Mouse (Mus musculus) layer of hippocampus, postnatal 14 days (tissue): ENCODE measurements around the gene Sf3b4. TPM values are rescaled to one million over a fixed set of nuclear protein-coding genes. Genes with fewer than 3 reads are reported as not detected.
"Not testable (repeated sequence)": the region's sequence is repeated elsewhere in the genome, so short reads cannot be mapped to it uniquely, and the experiment has no call there.

Experiments used
- DNase-seq, 2 experiments: peaks; one replicate each; pipeline ENCODE4 v3.0.0; 2021 to 2022; ENCODE audit warnings: low spot score in 2 of 2, mixed read lengths in 1 of 2
- total RNA-seq, 2 experiments: library from RNA; stranded (reverse); gene quantifications; 2 replicates each; pipeline ENCODE4 v1.2.3; 2021

Sf3b4 gene
- total RNA-seq, 2 experiments from 2014 or later, result 48.6 to 52.4 TPM

GRCm38 (mm10) chr3:96171583-96172196, 442 bp upstream of the Sf3b4 start:
- DNase-seq, result no peak

- DNase-seq, result no peak
Measured at GRCm38 (mm10) chr3:96173185-96173584, 1.1 kb downstream of the Sf3b4 start.

- not testable (repeated sequence) for DNase-seq
Measured at GRCm38 (mm10) chr3:96174042-96174441, 1.9 kb downstream of the Sf3b4 start.

GRCm38 (mm10) chr3:96175251-96175650, 3.1 kb downstream of the Sf3b4 start:
- DNase-seq, result no peak

- DNase-seq, result no peak
Measured at GRCm38 (mm10) chr3:96178427-96178826, 6.3 kb downstream of the Sf3b4 start.

GRCm38 (mm10) chr3:96178902-96179301, 6.8 kb downstream of the Sf3b4 start:
- no peak for DNase-seq

GRCm38 (mm10) chr3:96179531-96179930, 7.4 kb downstream of the Sf3b4 start:
- no peak for DNase-seq

- DNase-seq, result peak in 1 of 2 experiments; percentile 75
Measured at GRCm38 (mm10) chr3:96180727-96181477, 8.8 kb downstream of the Sf3b4 start, which contains the start of gene Sv2a. Gene Sv2a (plus strand): TSS chr3:96181151.

- DNase-seq, result no peak
Measured at GRCm38 (mm10) chr3:96181510-96182381, 9.6 kb downstream of the Sf3b4 start.

- DNase-seq, result no peak
Measured at GRCm38 (mm10) chr3:96182382-96182776, 10.2 kb downstream of the Sf3b4 start.

- no peak for DNase-seq
Measured at GRCm38 (mm10) chr3:96192977-96193376, 20.8 kb downstream of the Sf3b4 start.

- DNase-seq, result no peak
Measured at GRCm38 (mm10) chr3:96194966-96195365, 22.8 kb downstream of the Sf3b4 start.

- no peak for DNase-seq
Measured at GRCm38 (mm10) chr3:96195616-96196313, 23.6 kb downstream of the Sf3b4 start.

- DNase-seq, result no peak
Measured at GRCm38 (mm10) chr3:96196437-96197128, 24.5 kb downstream of the Sf3b4 start.

GRCm38 (mm10) chr3:96197129-96197749, 25.1 kb downstream of the Sf3b4 start:
- DNase-seq, result peak; percentile 89 to 95

- DNase-seq, result no peak
Measured at GRCm38 (mm10) chr3:96198181-96198580, 26.0 kb downstream of the Sf3b4 start.

GRCm38 (mm10) chr3:96198601-96199251, 26.6 kb downstream of the Sf3b4 start:
- not testable (repeated sequence) for DNase-seq

GRCm38 (mm10) chr3:96199731-96200130, 27.6 kb downstream of the Sf3b4 start:
- DNase-seq, result no peak

GRCm38 (mm10) chr3:96207819-96208218, 35.7 kb downstream of the Sf3b4 start:
- no peak for DNase-seq
